Comparison of ENCODE assay signal across 10 mouse cellular contexts in the genomic region with DNA sequence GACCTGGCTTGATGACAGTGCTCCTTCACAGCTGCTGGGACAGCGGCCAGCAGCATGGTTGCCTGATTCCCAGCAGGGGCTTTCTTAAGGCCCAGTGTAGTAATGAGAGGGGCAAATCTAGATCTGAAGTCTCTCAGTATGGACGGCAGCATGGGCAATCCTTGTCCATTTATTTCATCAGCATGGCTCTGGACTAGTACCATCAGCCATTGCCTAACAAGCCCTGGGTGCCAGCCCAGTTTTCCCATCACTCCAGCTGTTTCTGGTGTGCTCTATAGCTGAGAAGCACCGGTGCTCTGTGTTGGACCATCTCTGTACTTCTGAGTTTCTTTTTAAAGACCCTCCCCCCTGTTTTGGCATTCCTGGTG. TPM values are rescaled to one million over a fixed set of nuclear protein-coding genes. Genes with fewer than 3 reads are reported as not detected.
A peak's percentile ranks its signal among the peaks of the same experiment; 100 is the strongest.
DNase-seq lines count a peak whose midpoint lies in the region; ATAC-seq lines count a peak whose summit lies in the region.
"Had no signal": no experiment of that assay in that cellular context is flagged by ENCODE, and none has a peak within 500 bp of the region (broad histone marks: within the 10 kb centered on the region; RNA-seq: fewer than 3 reads in every experiment).

No protein-coding gene starts in this region.

- H3K4me3 ChIP-seq in heart, embryonic 11.5 days (ENCODE audit: low read depth, low read length): peak overlapping the region; percentile 37
- peak overlapping the region; percentile 17 for H3K4me3 ChIP-seq in forebrain, embryonic 15.5 days
- H3K4me3 ChIP-seq in liver, embryonic 12.5 days: no peak overlapping the region

- H3K27ac ChIP-seq in heart, embryonic 11.5 days (ENCODE audit: low read depth, low read length): no peak overlapping the region
- H3K27ac ChIP-seq in forebrain, embryonic 15.5 days (replicated peaks): no peak overlapping the region
- H3K27ac ChIP-seq in liver, embryonic 12.5 days: no peak overlapping the region

- peak overlapping the region; percentile 94 for H3K4me2 ChIP-seq in heart, embryonic 11.5 days
- peak overlapping the region; percentile 27 for H3K4me2 ChIP-seq in forebrain, embryonic 15.5 days (replicated peaks)
- H3K4me2 ChIP-seq in liver, embryonic 12.5 days: peak overlapping the region; percentile 94

- H3K9me3 ChIP-seq in heart, embryonic 11.5 days (replicated peaks; ENCODE audit: control insufficient read depth, low read length): no peaks in the 10 kb centered on the region
- no peaks in the 10 kb centered on the region for H3K9me3 ChIP-seq in forebrain, embryonic 15.5 days
- no peaks in the 10 kb centered on the region for H3K9me3 ChIP-seq in liver, embryonic 12.5 days (replicated peaks)

- no peak for DNase-seq in heart, adult 9 months (ENCODE audit: low spot score in 2 of 2)
- DNase-seq in NIH3T3 (ENCODE audit: low read depth): peak; percentile 8
- DNase-seq in left cerebral cortex, adult 11 months (ENCODE audit: low spot score): no peak
- DNase-seq in spleen, postnatal 10 days (ENCODE audit: low spot score in 2 of 2): no peak
- DNase-seq in kidney, adult 8-10 months: no peak
- DNase-seq: thymus, postnatal 14 days had no signal

- no peaks in the 10 kb centered on the region for H3K27me3 ChIP-seq in heart, embryonic 11.5 days (ENCODE audit: control insufficient read depth, insufficient read depth, low read length)
- no peaks in the 10 kb centered on the region for H3K27me3 ChIP-seq in forebrain, embryonic 15.5 days
- H3K27me3 ChIP-seq in liver, embryonic 12.5 days (replicated peaks): peaks cover 15% of the 10 kb centered on the region

- ATAC-seq in heart, embryonic 11.5 days (replicated peaks; ENCODE audit: insufficient number of reproducible peaks, low FRiP score, low TSS enrichment): no peak
- ATAC-seq in forebrain, embryonic 15.5 days (replicated peaks): no peak
- no peak for ATAC-seq in liver, embryonic 12.5 days
- ATAC-seq: inflammation-experienced regulatory T-cells, adult 6 months had no signal

- H3K4me1 ChIP-seq in heart, embryonic 11.5 days (ENCODE audit: control insufficient read depth, insufficient read depth, low read length): peaks cover 53% of the 10 kb centered on the region
- peaks cover 48% of the 10 kb centered on the region for H3K4me1 ChIP-seq in forebrain, embryonic 15.5 days
- H3K4me1 ChIP-seq in liver, embryonic 12.5 days: peaks cover 31% of the 10 kb centered on the region

- 54% methylated on average over 3 of the region's 3 CpGs for WGBS in heart, embryonic 11.5 days (ENCODE audit: insufficient replicate concordance)
- WGBS in forebrain, embryonic 15.5 days: 53% methylated on average over 3 of the region's 3 CpGs
- WGBS in liver, embryonic 12.5 days (ENCODE audit: insufficient replicate concordance): 75% methylated on average over 3 of the region's 3 CpGs

- H3K36me3 ChIP-seq in heart, embryonic 11.5 days (ENCODE audit: control insufficient read depth, insufficient read depth, low read length): no peaks in the 10 kb centered on the region
- H3K36me3 ChIP-seq in forebrain, embryonic 15.5 days: no peaks in the 10 kb centered on the region
- no peaks in the 10 kb centered on the region for H3K36me3 ChIP-seq in liver, embryonic 12.5 days

- H3K9ac ChIP-seq in heart, embryonic 11.5 days (ENCODE audit: low read depth, low read length): peak overlapping the region; percentile 44; the same call in 1 of the 2 replicates
- no peak overlapping the region for H3K9ac ChIP-seq in forebrain, embryonic 15.5 days (replicated peaks)
- no peak overlapping the region for H3K9ac ChIP-seq in liver, embryonic 12.5 days

RNA-seq across cellular contexts. Expression of a gene that starts 3.3 kb away (rescaled TPM):
- polyA plus RNA-seq in heart, embryonic 11.5 days (2014; fragmentation: Nextera tagmentation; extraction: Ambion mirVana): 20.9 and 21.5 TPM in 2 replicates
- polyA plus RNA-seq in forebrain, embryonic 15.5 days (2015; fragmentation: Nextera tagmentation; extraction: Ambion mirVana): 13.5 and 14.2 TPM in 2 replicates
- 5.4 and 6.3 TPM in 2 replicates for polyA plus RNA-seq in liver, embryonic 12.5 days (2016; fragmentation: Nextera tagmentation; extraction: Ambion mirVana)

Comparison
In these comparisons a context has a peak if more than half of its experiments do, and no peak if none do; other contexts are left out.
1. H3K4me2 ChIP-seq: peak in every context shown above with its lines; median percentile 94 in heart, embryonic 11.5 days; 94 in liver, embryonic 12.5 days; 27 in forebrain, embryonic 15.5 days.